Mouse (Mus musculus): ENCODE data around the gene Adat3. TPM values are rescaled to one million over a fixed set of nuclear protein-coding genes. Genes with fewer than 3 reads are reported as not detected.
A peak's percentile ranks its signal among the peaks of the same experiment; 100 is the strongest.

Adat3 gene
- polyA plus RNA-seq, 1 experiment from 2014 or later, result 6.7 TPM

DNA sequence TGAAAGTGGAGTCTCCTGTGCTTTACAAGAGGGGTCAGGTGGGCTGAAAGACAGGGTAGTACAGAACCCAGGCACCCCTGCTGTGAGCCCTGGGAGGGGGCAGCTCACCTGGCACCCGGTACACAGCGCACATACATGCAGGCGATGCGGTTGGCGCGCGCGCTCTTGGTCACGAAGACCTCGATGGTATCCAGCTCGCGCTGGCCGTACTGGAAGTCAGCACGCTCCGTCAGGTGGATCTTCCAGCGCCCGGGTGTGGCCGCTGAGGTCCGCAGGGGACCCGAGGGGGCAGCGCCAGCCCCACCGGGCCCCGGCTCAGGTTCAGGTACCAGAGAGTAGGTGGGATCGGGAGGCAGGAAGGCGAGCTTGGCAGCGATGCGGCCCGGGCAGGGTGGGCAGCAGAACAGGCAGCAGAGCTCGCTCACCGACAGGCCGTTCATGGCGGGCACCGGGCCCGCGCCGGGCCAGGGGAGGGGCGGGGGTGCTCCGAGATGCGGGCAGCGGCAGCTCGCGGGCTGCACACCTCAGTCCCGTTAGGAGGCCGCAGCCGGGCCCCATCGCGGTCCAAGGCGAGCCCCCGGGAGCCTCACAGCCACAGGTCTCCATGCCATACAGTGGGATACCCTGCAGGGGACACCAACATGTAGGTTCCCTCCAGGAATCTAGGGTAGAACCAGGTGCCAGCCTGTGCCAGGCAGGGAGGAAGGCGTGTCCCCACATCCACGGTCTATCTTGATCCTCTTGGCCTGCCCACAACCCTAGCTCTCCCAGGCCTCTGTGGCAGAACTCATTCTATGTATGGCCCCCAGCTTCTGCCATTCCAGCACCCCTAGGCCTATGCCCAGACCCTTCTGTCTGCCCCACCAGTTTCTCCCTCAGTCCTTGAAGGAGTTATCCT, 16.0 kb upstream of the Adat3 start:
- Histone ChIP-seq H3K27ac (ENCODE audit: low read length) (peak overlapping the region; percentile 68), H3K36me3 (ENCODE audit: control insufficient read depth, insufficient read depth, low read length) (no peaks in the 10 kb centered on the region), H3K4me2 (ENCODE audit: low read depth, low read length) (peak overlapping the region; percentile 13; the same call in 1 of the 2 replicates), H3K9me3 (replicated peaks; ENCODE audit: control insufficient read depth, low read length) (no peaks in the 10 kb centered on the region), H3K4me3 (replicated peaks; ENCODE audit: low read length) (peak overlapping the region; percentile 23), H3K9ac (ENCODE audit: low read length) (peak overlapping the region; percentile 52), H3K4me1 (ENCODE audit: control insufficient read depth, insufficient read depth, low read length) (peaks cover 26% of the 10 kb centered on the region), H3K27me3 (ENCODE audit: control insufficient read depth, insufficient read depth, low read length) (no peaks in the 10 kb centered on the region)
- no peak for ATAC-seq (ENCODE audit: insufficient read depth, low FRiP score)
- WGBS, result 89% methylated on average over 47 of the region's 51 CpGs

DNA sequence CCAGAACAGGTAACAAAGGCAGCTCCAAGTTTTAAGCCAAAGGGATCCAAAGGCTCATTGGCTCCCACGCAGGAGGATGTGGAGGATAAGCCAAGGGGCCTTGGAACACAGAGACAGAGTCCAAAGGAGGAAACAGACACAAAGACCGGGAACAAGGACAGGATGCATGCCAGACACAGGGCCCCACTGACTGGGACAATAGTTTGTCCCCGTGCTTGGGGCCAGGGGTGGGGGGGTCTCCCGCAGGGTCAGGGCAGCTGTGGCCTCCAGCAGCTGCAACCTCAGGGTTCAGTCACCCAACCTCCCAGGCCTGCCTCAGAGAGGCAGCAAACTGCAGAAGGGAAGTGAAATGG, 15.4 kb upstream of the Adat3 start:
- Histone ChIP-seq H3K9ac (ENCODE audit: low read length) (peak overlapping the region; percentile 52), H3K4me1 (ENCODE audit: control insufficient read depth, insufficient read depth, low read length) (peaks cover 26% of the 10 kb centered on the region), H3K27me3 (ENCODE audit: control insufficient read depth, insufficient read depth, low read length) (no peaks in the 10 kb centered on the region), H3K4me2 (ENCODE audit: low read depth, low read length) (no peak overlapping the region), H3K4me3 (replicated peaks; ENCODE audit: low read length) (no peak overlapping the region), H3K36me3 (ENCODE audit: control insufficient read depth, insufficient read depth, low read length) (no peaks in the 10 kb centered on the region), H3K9me3 (replicated peaks; ENCODE audit: control insufficient read depth, low read length) (no peaks in the 10 kb centered on the region), H3K27ac (ENCODE audit: low read length) (peak overlapping the region; percentile 68)
- WGBS, result 40% methylated on average over 4 of the region's 4 CpGs
- no peak for ATAC-seq (ENCODE audit: insufficient read depth, low FRiP score)

DNA sequence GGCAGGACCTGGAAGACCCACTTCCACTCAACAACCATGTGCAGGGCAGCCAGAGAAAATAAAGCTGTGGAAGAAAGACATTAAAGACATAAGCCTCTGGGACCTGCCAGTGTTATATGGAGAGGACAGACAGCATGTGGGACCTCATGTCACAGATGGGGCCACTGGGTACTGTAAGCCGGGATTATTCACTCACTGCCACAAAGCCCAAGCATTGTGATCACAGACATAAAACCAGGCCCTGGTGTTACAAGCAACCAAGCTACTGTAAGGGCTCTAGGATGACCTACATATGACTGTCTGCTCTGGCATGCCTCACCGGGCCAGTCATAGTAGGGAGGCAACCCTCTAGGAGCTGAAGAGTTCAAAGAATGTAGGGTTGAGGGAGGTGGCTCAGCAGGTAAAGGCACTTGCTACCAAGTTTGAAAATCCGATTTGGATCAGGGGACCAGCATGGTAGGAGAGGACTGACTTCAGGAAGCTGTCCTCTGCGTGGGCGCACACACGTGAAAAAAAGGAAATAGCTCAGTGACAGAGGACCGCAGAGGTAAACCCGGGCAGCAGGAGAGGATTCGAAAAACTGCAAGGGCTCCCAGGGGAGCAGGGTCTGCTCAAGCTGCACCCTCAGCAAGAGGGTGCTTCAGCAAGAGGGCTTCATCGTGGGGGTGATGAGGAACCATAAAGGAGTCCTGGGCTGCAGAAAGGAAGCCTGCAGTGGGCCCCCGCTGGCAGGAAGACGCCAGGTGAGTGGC, 13.4 kb upstream of the Adat3 start:
- Histone ChIP-seq H3K9me3 (replicated peaks; ENCODE audit: control insufficient read depth, low read length) (no peaks in the 10 kb centered on the region), H3K27me3 (ENCODE audit: control insufficient read depth, insufficient read depth, low read length) (no peaks in the 10 kb centered on the region), H3K9ac (ENCODE audit: low read length) (peak overlapping the region; percentile 96), H3K36me3 (ENCODE audit: control insufficient read depth, insufficient read depth, low read length) (no peaks in the 10 kb centered on the region), H3K4me1 (ENCODE audit: control insufficient read depth, insufficient read depth, low read length) (peaks cover 25% of the 10 kb centered on the region), H3K4me3 (replicated peaks; ENCODE audit: low read length) (peak overlapping the region; percentile 91), H3K27ac (ENCODE audit: low read length) (peak overlapping the region; percentile 79), H3K4me2 (ENCODE audit: low read depth, low read length) (peak overlapping the region; percentile 94)
- ATAC-seq (ENCODE audit: insufficient read depth, low FRiP score), result no peak
- 11% methylated on average over 12 of the region's 12 CpGs for WGBS

DNA sequence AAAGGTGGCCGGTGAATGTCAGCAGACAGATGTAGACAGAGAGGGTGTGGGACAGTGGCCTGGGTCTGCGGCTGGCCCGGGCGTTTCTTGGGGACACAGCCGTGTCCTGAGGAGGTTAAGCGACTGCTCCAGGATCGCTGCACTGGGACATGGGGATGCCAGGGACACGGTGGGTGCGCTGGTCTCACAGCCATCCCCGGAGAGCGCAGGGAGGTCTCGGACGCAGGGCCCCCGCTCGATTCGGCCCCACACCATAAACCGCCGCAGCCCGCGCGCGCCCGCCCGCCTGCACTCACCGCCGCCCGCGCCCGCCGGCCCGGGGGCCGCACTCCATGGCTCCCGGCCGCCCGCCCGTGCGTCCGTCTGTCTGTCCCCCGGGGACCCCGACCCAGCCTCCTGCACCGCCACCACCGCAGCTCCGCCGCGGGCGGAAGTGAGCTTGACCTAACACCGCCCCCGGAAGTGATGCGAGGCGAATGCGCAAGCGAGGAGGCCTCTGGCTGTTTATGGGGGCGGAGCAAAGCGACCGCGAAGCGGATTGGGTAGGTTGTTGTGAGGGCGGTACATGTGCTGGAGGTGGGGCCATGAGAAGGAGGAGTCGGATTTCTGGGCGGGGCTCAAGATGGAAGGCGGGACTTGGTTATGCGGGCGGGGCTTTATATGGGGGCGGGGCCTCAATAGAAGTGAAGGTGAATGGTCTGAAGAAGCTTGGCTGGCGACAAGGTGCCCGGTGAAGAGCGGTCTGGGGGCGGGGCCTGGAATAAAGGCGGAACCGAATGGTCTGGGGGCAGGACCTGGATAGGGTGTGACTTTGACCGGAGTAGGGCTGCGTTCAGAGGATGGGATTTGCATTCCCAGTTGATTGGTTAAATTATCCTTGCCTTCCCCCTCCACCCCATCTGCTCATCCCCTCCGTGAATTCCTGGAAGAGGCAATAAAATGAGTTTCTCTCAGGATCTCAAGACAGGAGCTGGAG, 12.5 kb upstream of the Adat3 start, which contains the start of gene Abhd17a:
Gene Abhd17a (minus strand): TSS at position 463 of the 976 bp plus-strand sequence.
- Histone ChIP-seq H3K9me3 (replicated peaks; ENCODE audit: control insufficient read depth, low read length) (no peaks in the 10 kb centered on the region), H3K27ac (ENCODE audit: low read length) (peak within 1 kb of the TSS; percentile 79), H3K27me3 (ENCODE audit: control insufficient read depth, insufficient read depth, low read length) (no peaks in the 10 kb centered on the region), H3K4me3 (replicated peaks; ENCODE audit: low read length) (peak within 1 kb of the TSS; percentile 91), H3K36me3 (ENCODE audit: control insufficient read depth, insufficient read depth, low read length) (no peaks in the 10 kb centered on the region), H3K4me2 (ENCODE audit: low read depth, low read length) (peak within 1 kb of the TSS; percentile 94), H3K9ac (ENCODE audit: low read length) (peak within 1 kb of the TSS; percentile 96), H3K4me1 (ENCODE audit: control insufficient read depth, insufficient read depth, low read length) (peaks cover 24% of the 10 kb centered on the region)
- peak; percentile 96 for ATAC-seq (ENCODE audit: insufficient read depth, low FRiP score)
- WGBS, result under 1% methylated on average over 73 of the region's 73 CpGs

DNA sequence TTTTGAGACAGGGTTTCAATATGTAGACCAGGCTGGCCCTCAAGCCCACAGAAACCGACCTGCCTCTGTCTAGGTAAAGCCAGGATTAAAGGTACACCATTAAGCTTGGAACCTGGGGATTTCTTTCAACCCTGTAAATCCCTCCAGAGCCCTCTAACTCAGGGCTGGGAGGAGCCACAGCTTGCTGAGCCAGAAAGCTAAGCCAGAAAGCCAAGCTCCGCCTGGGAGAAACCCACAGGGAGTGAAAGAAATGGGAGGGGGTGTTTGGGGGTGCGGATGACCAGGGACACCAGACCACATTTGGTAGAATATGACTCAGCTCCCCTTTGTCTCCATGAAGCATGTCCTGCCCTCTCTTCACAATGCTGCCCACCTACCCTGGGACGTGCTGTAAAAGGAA, 6.4 kb upstream of the Adat3 start:
- no peak for ATAC-seq (ENCODE audit: insufficient read depth, low FRiP score)
- Histone ChIP-seq H3K27me3 (ENCODE audit: control insufficient read depth, insufficient read depth, low read length) (no peaks in the 10 kb centered on the region), H3K27ac (ENCODE audit: low read length) (peak overlapping the region; percentile 18), H3K9ac (ENCODE audit: low read length) (no peak overlapping the region), H3K9me3 (replicated peaks; ENCODE audit: control insufficient read depth, low read length) (no peaks in the 10 kb centered on the region), H3K4me1 (ENCODE audit: control insufficient read depth, insufficient read depth, low read length) (0 out of 2 replicates have a peak, but pooled peaks cover 2% of the 10 kb centered on the region), H3K36me3 (ENCODE audit: control insufficient read depth, insufficient read depth, low read length) (no peaks in the 10 kb centered on the region), H3K4me3 (replicated peaks; ENCODE audit: low read length) (no peak overlapping the region), H3K4me2 (ENCODE audit: low read depth, low read length) (no peak overlapping the region)
- WGBS, result 30% methylated on average over 4 of the region's 4 CpGs

DNA sequence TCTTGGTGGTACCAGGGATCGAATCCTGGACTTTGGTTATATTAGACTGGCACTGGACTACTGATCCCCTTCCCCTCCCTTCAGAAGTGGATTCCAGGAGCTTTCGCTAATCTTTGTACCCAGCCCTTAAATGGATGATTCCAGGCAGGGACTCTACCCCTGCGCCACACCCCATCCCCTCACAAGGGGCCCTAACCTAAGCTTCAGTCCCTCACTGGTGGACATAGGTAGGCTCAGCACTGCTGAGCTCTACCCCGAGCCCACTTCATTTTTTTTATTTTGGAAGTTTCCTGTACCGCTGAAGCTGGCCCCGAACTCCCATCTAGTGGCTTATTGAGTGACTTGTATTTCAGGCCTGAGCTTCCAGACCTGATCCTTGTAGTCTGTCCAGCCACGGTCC, 684 bp downstream of the Adat3 start:
- Histone ChIP-seq H3K4me3 (replicated peaks; ENCODE audit: low read length) (peak overlapping the region; percentile 79), H3K4me1 (ENCODE audit: control insufficient read depth, insufficient read depth, low read length) (peaks cover 19% of the 10 kb centered on the region), H3K9ac (ENCODE audit: low read length) (peak overlapping the region; percentile 84), H3K9me3 (replicated peaks; ENCODE audit: control insufficient read depth, low read length) (no peaks in the 10 kb centered on the region), H3K27me3 (ENCODE audit: control insufficient read depth, insufficient read depth, low read length) (no peaks in the 10 kb centered on the region), H3K4me2 (ENCODE audit: low read depth, low read length) (peak overlapping the region; percentile 89), H3K27ac (ENCODE audit: low read length) (peak overlapping the region; percentile 89), H3K36me3 (ENCODE audit: control insufficient read depth, insufficient read depth, low read length) (peaks cover 14% of the 10 kb centered on the region)
- ATAC-seq (ENCODE audit: insufficient read depth, low FRiP score), result no peak
- 25% methylated on average over 7 of the region's 7 CpGs for WGBS

DNA sequence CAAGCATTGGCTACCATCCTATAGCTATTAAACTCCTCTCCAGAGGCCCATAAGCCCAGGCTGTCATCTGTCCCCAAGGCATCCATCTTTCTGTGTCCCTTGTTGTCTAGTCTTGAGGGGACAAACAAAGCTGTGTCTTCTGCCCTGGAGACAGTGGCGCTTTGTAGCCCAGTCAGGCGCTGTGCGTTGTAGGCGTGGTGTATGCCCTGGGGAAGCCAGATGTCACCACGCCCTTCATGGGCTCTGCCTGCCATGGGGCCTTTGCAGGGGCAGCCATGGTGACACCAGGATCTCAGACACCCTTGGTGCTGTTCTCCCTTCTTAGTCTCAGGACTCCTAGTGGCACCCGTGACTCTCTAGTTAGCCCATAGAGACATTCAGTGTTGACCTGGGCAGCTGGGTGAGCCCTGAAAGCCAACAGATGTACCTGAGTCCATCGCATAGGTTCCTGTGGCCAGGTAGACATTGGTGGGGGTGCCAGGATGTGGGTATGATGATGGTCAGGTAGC, 1.4 kb downstream of the Adat3 start:
- peak overlapping the region; percentile 84 for H3K9ac ChIP-seq (ENCODE audit: low read length)
- no peak for ATAC-seq (ENCODE audit: insufficient read depth, low FRiP score)
- H3K4me2 ChIP-seq (ENCODE audit: low read depth, low read length), result peak overlapping the region; percentile 89
- peak overlapping the region; percentile 79 for H3K4me3 ChIP-seq (replicated peaks; ENCODE audit: low read length)
- H3K4me1 ChIP-seq (ENCODE audit: control insufficient read depth, insufficient read depth, low read length), result peaks cover 19% of the 10 kb centered on the region
- no peaks in the 10 kb centered on the region for H3K9me3 ChIP-seq (replicated peaks; ENCODE audit: control insufficient read depth, low read length)
- 83% methylated on average over 7 of the region's 7 CpGs for WGBS
- no peaks in the 10 kb centered on the region for H3K27me3 ChIP-seq (ENCODE audit: control insufficient read depth, insufficient read depth, low read length)
- H3K36me3 ChIP-seq (ENCODE audit: control insufficient read depth, insufficient read depth, low read length), result peaks cover 21% of the 10 kb centered on the region
- peak overlapping the region; percentile 89; the same call in 1 of the 2 replicates for H3K27ac ChIP-seq (ENCODE audit: low read length)

DNA sequence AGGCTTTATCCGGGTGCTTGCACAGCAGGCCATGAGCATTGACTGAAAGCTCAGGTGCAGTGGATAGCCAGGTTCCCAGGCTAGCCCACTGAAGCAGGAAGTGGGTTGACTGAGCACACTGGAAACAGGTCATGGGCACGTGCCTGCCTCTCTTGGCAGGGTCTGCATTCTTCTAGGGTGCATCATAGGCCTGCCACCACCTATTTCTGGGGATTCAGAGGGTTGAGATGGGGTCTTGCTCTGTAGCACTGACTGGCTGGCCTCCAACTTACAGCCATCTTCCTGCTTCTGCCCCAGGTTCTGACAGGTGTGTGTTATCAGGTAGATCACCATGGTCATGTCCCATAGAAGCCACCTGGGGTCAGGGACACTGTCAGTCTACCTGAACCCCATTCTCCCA, 2.3 kb downstream of the Adat3 start:
- H3K9ac ChIP-seq (ENCODE audit: low read length), result no peak overlapping the region
- no peaks in the 10 kb centered on the region for H3K9me3 ChIP-seq (replicated peaks; ENCODE audit: control insufficient read depth, low read length)
- H3K27ac ChIP-seq (ENCODE audit: low read length), result no peak overlapping the region
- H3K36me3 ChIP-seq (ENCODE audit: control insufficient read depth, insufficient read depth, low read length), result peaks cover 24% of the 10 kb centered on the region
- H3K4me2 ChIP-seq (ENCODE audit: low read depth, low read length), result no peak overlapping the region
- no peaks in the 10 kb centered on the region for H3K27me3 ChIP-seq (ENCODE audit: control insufficient read depth, insufficient read depth, low read length)
- H3K4me1 ChIP-seq (ENCODE audit: control insufficient read depth, insufficient read depth, low read length), result peaks cover 19% of the 10 kb centered on the region
- WGBS, result 92% methylated on average over 2 of the region's 2 CpGs
- no peak overlapping the region for H3K4me3 ChIP-seq (replicated peaks; ENCODE audit: low read length)
- no peak for ATAC-seq (ENCODE audit: insufficient read depth, low FRiP score)
